Mouse (Mus musculus): ENCODE data around the gene 4930503B20Rik. TPM values are rescaled to one million over a fixed set of nuclear protein-coding genes. Genes with fewer than 3 reads are reported as not detected.

The 4930503B20Rik gene
- polyA plus RNA-seq, 1 experiment from 2014 or later: not detected

- no peak overlapping the region for H3K27ac ChIP-seq (ENCODE audit: low read length)
- H3K36me3 ChIP-seq (ENCODE audit: control insufficient read depth, insufficient read depth, low read length): no peaks in the 10 kb centered on the region
- H3K4me3 ChIP-seq (replicated peaks; ENCODE audit: low read length): no peak overlapping the region
- H3K9ac ChIP-seq (ENCODE audit: low read length): no peak overlapping the region
- ATAC-seq (ENCODE audit: insufficient read depth, low FRiP score): no peak
- H3K9me3 ChIP-seq (replicated peaks; ENCODE audit: control insufficient read depth, low read length): no peaks in the 10 kb centered on the region
- H3K4me1 ChIP-seq (ENCODE audit: control insufficient read depth, insufficient read depth, low read length): no peaks in the 10 kb centered on the region
- H3K4me2 ChIP-seq (ENCODE audit: low read depth, low read length): no peak overlapping the region
- no peaks in the 10 kb centered on the region for H3K27me3 ChIP-seq (ENCODE audit: control insufficient read depth, insufficient read depth, low read length)
- WGBS: 85% methylated on average over 7 of the region's 7 CpGs
Measured at GRCm38 (mm10) chr3:146596864-146597263, 54.3 kb downstream of the 4930503B20Rik start.

- no peak overlapping the region for H3K4me3 ChIP-seq (replicated peaks; ENCODE audit: low read length)
- H3K36me3 ChIP-seq (ENCODE audit: control insufficient read depth, insufficient read depth, low read length): no peaks in the 10 kb centered on the region
- WGBS: 78% methylated on average over 8 of the region's 8 CpGs
- no peak overlapping the region for H3K27ac ChIP-seq (ENCODE audit: low read length)
- no peak overlapping the region for H3K4me2 ChIP-seq (ENCODE audit: low read depth, low read length)
- no peak overlapping the region for H3K9ac ChIP-seq (ENCODE audit: low read length)
- H3K27me3 ChIP-seq (ENCODE audit: control insufficient read depth, insufficient read depth, low read length): no peaks in the 10 kb centered on the region
- no peak for ATAC-seq (ENCODE audit: insufficient read depth, low FRiP score)
- no peaks in the 10 kb centered on the region for H3K4me1 ChIP-seq (ENCODE audit: control insufficient read depth, insufficient read depth, low read length)
- H3K9me3 ChIP-seq (replicated peaks; ENCODE audit: control insufficient read depth, low read length): no peaks in the 10 kb centered on the region
Measured at GRCm38 (mm10) chr3:146596387-146596786, 54.7 kb downstream of the 4930503B20Rik start.

GRCm38 (mm10) chr3:146595440-146595839 lies 55.7 kb downstream of the 4930503B20Rik start:
- H3K4me2 ChIP-seq (ENCODE audit: low read depth, low read length): no peak overlapping the region
- no peak overlapping the region for H3K4me3 ChIP-seq (replicated peaks; ENCODE audit: low read length)
- ATAC-seq (ENCODE audit: insufficient read depth, low FRiP score): no peak
- H3K9ac ChIP-seq (ENCODE audit: low read length): no peak overlapping the region
- no peak overlapping the region for H3K27ac ChIP-seq (ENCODE audit: low read length)
- no peaks in the 10 kb centered on the region for H3K36me3 ChIP-seq (ENCODE audit: control insufficient read depth, insufficient read depth, low read length)
- no peaks in the 10 kb centered on the region for H3K27me3 ChIP-seq (ENCODE audit: control insufficient read depth, insufficient read depth, low read length)
- H3K4me1 ChIP-seq (ENCODE audit: control insufficient read depth, insufficient read depth, low read length): no peaks in the 10 kb centered on the region
- 85% methylated on average over 6 of the region's 6 CpGs for WGBS
- H3K9me3 ChIP-seq (replicated peaks; ENCODE audit: control insufficient read depth, low read length): no peaks in the 10 kb centered on the region

Other genes starting within 250 kb of the 4930503B20Rik start
- 27.3 and 27.7 TPM in 2 replicates for gene Ssx2ip, start 246.7 kb downstream of the 4930503B20Rik start, polyA plus RNA-seq (2015; fragmentation: Nextera tagmentation; extraction: Ambion mirVana)
- 11.5 and 12.7 TPM in 2 replicates for gene Ctbs, start 201.5 kb downstream of the 4930503B20Rik start, polyA plus RNA-seq (2015; fragmentation: Nextera tagmentation; extraction: Ambion mirVana)
- 3.1 and 4.1 TPM in 2 replicates for gene Spata1, start 151.6 kb downstream of the 4930503B20Rik start, polyA plus RNA-seq (2015; fragmentation: Nextera tagmentation; extraction: Ambion mirVana)
- gene Gng5, start 151.5 kb downstream of the 4930503B20Rik start, polyA plus RNA-seq (2015; fragmentation: Nextera tagmentation; extraction: Ambion mirVana): 885 and 955 TPM in 2 replicates
- gene Rpf1, start 129.9 kb downstream of the 4930503B20Rik start, polyA plus RNA-seq (2015; fragmentation: Nextera tagmentation; extraction: Ambion mirVana): 42.3 and 45.0 TPM in 2 replicates
- 1.7 and 3.4 TPM in 2 replicates for gene Uox, start 80.9 kb downstream of the 4930503B20Rik start, polyA plus RNA-seq (2015; fragmentation: Nextera tagmentation; extraction: Ambion mirVana)
- gene Dnase2b, start 35.7 kb downstream of the 4930503B20Rik start, polyA plus RNA-seq (2015; fragmentation: Nextera tagmentation; extraction: Ambion mirVana): 0.28 and 0.31 TPM in 2 replicates
- gene Samd13, start 34.3 kb upstream of the 4930503B20Rik start, polyA plus RNA-seq (2015; fragmentation: Nextera tagmentation; extraction: Ambion mirVana): 0.67 and 0.98 TPM in 2 replicates
- gene Prkacb, start 161.7 kb upstream of the 4930503B20Rik start, polyA plus RNA-seq (2015; fragmentation: Nextera tagmentation; extraction: Ambion mirVana): 53.7 and 54.5 TPM in 2 replicates
- gene Ttll7, start 201.1 kb upstream of the 4930503B20Rik start, polyA plus RNA-seq (2015; fragmentation: Nextera tagmentation; extraction: Ambion mirVana): 2.6 and 2.8 TPM in 2 replicates